Mouse (Mus musculus) embryonic facial prominence, embryonic 13.5 days (tissue): Measurements from ENCODE around the gene Scnm1. TPM values are rescaled to one million over a fixed set of nuclear protein-coding genes. Genes with fewer than 3 reads are reported as not detected.
A peak's percentile ranks its signal among the peaks of the same experiment; 100 is the strongest.
"Not testable (repeated sequence)": the region's sequence is repeated elsewhere in the genome, so short reads cannot be mapped to it uniquely, and the experiment has no call there.

Source experiments
- ATAC-seq: fragments of 200-750 bp; cut with Nextera tagmentation; 2 replicates; pipeline ENCODE4 v1.8.0; 2017; ENCODE audit warnings: low read depth; ENCODE audit not compliant: insufficient number of reproducible peaks, insufficient read depth, low FRiP score, low TSS enrichment
- H3K27ac ChIP-seq: fragments of 300-500 bp; sonication (generic); 2 replicates; pipeline ENCODE4 v1.5.1; 2015; ENCODE audit warnings: moderate library complexity, mild to moderate bottlenecking, inconsistent platforms
- H3K27me3 ChIP-seq: fragments of 300-500 bp; sonication (generic); 2 replicates; pipeline ENCODE4 v1.6.1; 2015; ENCODE audit warnings: mild to moderate bottlenecking, inconsistent platforms
- H3K36me3 ChIP-seq: fragments of 300-500 bp; sonication (generic); 2 replicates; pipeline ENCODE4 v1.6.1; 2015; ENCODE audit warnings: mild to moderate bottlenecking, inconsistent platforms
- H3K4me1 ChIP-seq: fragments of 300-500 bp; sonication (generic); 2 replicates; pipeline ENCODE4 v1.6.1; 2015; ENCODE audit warnings: inconsistent platforms
- H3K4me2 ChIP-seq: fragments of 300-500 bp; sonication (generic); 2 replicates; pipeline ENCODE4 v1.6.1; 2015; ENCODE audit warnings: moderate library complexity, mild to moderate bottlenecking, inconsistent platforms
- H3K4me3 ChIP-seq: fragments of 300-500 bp; sonication (generic); 2 replicates; pipeline ENCODE4 v1.5.1; 2015; ENCODE audit warnings: mild to moderate bottlenecking, inconsistent platforms
- H3K9ac ChIP-seq: fragments of 300-500 bp; sonication (generic); 2 replicates; pipeline ENCODE4 v1.6.1; 2015; ENCODE audit warnings: mild to moderate bottlenecking, inconsistent platforms
- H3K9me3 ChIP-seq: fragments of 300-500 bp; sonication (generic); 2 replicates; pipeline ENCODE4 v1.6.1; 2016; ENCODE audit warnings: inconsistent platforms
- WGBS: fragments of 180-500 bp; shearing (Covaris S2); methylation state at CpG from one replicate; pipeline ENCODE4 v1.1.7; 2015; ENCODE audit warnings: mixed read lengths; 5-methylcytosine and 5-hydroxymethylcytosine counted together
- polyA plus RNA-seq: library from polyadenylated mRNA; unstranded; fragments of >200 nt; fragmentation: Nextera tagmentation; extraction: Ambion mirVana; gene quantifications from 2 replicates; pipeline ENCODE4 v1.2.1, GENCODE M21; 2015

Gene Scnm1
- polyA plus RNA-seq, 1 experiment from 2014 or later, result 75.2 TPM

DNA sequence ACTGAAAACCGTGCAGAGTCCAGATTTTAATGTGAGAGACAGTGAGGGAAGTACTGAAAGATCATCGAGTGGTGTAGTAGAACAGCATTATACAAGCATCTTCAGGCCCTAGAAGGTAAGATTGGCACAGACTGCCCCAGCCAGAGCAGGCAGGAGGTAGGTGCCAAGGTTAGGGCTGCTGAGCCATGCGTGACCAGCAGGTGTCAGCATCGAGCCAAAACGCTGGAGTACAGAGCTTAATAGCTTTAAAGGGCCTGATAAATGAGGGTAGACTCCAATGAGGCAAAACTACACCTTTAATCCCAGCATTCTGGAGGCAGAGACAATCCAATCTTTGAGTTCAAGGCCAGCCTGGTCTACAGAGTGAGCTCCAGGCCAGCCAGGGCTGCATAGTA, 8.8 kb upstream of the Scnm1 start:
- Histone ChIP-seq H3K9me3 (no peaks in the 10 kb centered on the region), H3K4me2 (no peak overlapping the region), H3K27ac (no peak overlapping the region), H3K27me3 (no peaks in the 10 kb centered on the region), H3K4me1 (no peaks in the 10 kb centered on the region), H3K4me3 (no peak overlapping the region), H3K9ac (no peak overlapping the region), H3K36me3 (peaks cover 32% of the 10 kb centered on the region)
- WGBS, result 10% methylated on average over 5 of the region's 5 CpGs
- ATAC-seq, result no peak

DNA sequence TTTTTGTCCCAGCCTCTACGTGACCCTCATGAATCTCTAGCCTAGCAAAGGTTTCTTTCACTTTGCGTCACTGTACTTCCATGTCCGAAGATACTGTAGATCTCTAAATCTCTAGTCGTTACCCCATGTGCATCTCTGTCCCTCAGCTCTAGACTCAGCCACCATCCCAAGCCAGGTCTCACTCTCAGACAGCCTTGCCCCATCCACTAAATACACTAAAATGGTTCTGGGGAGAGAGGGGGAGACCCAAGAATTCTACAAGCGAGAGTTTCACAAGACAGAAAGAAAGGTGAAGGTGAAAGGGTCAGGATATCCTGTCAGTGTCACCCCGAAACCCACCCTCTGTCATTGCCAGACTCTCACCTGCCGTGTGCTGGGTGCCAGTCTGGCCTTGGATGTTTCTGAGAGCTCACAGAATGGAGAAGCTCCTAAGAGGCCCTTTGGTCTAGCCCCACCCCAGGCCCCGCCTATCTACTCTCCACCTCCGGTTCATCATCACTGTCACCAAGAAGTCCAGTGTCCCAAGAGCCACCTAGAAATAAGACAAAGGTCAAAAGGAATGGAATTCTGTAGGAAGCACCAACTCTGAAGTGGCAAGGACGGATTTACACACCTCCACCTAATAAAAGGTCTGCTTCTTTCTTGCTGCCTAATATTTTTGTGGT, 8.3 kb upstream of the Scnm1 start, which contains the start of gene Tnfaip8l2:
TSS of gene Tnfaip8l2 (minus strand) at position 409 of the 665 bp plus-strand sequence.
- H3K27me3 ChIP-seq, result no peaks in the 10 kb centered on the region
- H3K9me3 ChIP-seq, result no peaks in the 10 kb centered on the region
- H3K27ac ChIP-seq, result no peak within 1 kb of the TSS
- H3K9ac ChIP-seq, result no peak within 1 kb of the TSS
- ATAC-seq, result no peak
- H3K4me3 ChIP-seq, result no peak within 1 kb of the TSS
- no peaks in the 10 kb centered on the region for H3K4me1 ChIP-seq
- peaks cover 32% of the 10 kb centered on the region for H3K36me3 ChIP-seq
- H3K4me2 ChIP-seq, result no peak within 1 kb of the TSS
- WGBS, result 81% methylated on average over 10 of the region's 10 CpGs

DNA sequence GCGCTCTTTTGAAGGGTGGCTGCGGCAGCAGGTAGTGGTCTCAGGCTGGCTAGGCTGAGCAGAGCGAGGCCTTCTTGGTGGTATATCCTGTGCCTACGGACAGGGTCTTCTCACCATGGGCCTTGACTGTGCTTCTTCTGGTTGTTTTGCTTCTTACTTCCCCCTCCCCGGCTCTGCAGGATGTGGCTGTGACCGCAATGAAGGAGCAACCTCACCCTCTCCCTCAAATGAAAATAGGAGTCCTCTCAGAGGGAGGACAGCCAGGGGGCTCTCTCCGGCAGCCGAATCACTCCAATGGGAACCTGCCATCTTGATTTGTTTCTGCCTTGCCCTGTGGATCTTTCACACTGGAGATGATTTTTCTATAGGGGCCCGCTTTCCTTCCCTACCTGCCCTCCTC, 7.7 kb upstream of the Scnm1 start:
- WGBS, result 94% methylated on average over 9 of the region's 9 CpGs

GRCm38 (mm10) chr3:95140795-95141194, 7.0 kb upstream of the Scnm1 start:
- ATAC-seq, result no peak
- Histone ChIP-seq H3K4me2 (no peak overlapping the region), H3K9me3 (no peaks in the 10 kb centered on the region), H3K27me3 (no peaks in the 10 kb centered on the region), H3K4me3 (no peak overlapping the region), H3K36me3 (peaks cover 32% of the 10 kb centered on the region), H3K4me1 (peaks cover 3% of the 10 kb centered on the region), H3K27ac (no peak overlapping the region), H3K9ac (no peak overlapping the region)
- 89% methylated on average over 6 of the region's 6 CpGs for WGBS

More for the DNA sequence above, 7.7 kb upstream of the Scnm1 start:
- ATAC-seq, result no peak
- Histone ChIP-seq H3K4me3 (no peak overlapping the region), H3K4me1 (no peaks in the 10 kb centered on the region; the same call in 1 of the 2 replicates), H3K9ac (no peak overlapping the region), H3K36me3 (peaks cover 32% of the 10 kb centered on the region), H3K4me2 (no peak overlapping the region), H3K27me3 (no peaks in the 10 kb centered on the region), H3K9me3 (no peaks in the 10 kb centered on the region), H3K27ac (no peak overlapping the region)

DNA sequence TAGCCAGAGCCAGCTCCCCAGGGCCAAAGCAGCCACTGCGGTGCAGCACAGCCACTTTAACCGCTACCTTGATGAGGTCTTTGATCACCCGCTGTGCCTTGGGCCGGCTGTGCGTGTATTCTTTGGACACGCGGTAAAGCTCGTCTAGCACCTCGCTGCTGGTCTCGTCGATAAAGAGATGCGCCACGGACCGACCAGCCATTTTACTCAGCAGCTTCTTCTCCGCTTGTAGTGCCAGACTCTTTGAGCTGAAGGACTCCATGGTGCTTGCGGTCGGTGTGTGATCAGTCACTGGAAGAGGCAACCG, 6.4 kb upstream of the Scnm1 start:
- Histone ChIP-seq H3K4me1 (peaks cover 9% of the 10 kb centered on the region), H3K4me2 (no peak overlapping the region), H3K4me3 (no peak overlapping the region), H3K27ac (no peak overlapping the region), H3K36me3 (peaks cover 32% of the 10 kb centered on the region), H3K27me3 (no peaks in the 10 kb centered on the region), H3K9me3 (no peaks in the 10 kb centered on the region), H3K9ac (no peak overlapping the region)
- no peak for ATAC-seq
- 69% methylated on average over 18 of the region's 18 CpGs for WGBS

DNA sequence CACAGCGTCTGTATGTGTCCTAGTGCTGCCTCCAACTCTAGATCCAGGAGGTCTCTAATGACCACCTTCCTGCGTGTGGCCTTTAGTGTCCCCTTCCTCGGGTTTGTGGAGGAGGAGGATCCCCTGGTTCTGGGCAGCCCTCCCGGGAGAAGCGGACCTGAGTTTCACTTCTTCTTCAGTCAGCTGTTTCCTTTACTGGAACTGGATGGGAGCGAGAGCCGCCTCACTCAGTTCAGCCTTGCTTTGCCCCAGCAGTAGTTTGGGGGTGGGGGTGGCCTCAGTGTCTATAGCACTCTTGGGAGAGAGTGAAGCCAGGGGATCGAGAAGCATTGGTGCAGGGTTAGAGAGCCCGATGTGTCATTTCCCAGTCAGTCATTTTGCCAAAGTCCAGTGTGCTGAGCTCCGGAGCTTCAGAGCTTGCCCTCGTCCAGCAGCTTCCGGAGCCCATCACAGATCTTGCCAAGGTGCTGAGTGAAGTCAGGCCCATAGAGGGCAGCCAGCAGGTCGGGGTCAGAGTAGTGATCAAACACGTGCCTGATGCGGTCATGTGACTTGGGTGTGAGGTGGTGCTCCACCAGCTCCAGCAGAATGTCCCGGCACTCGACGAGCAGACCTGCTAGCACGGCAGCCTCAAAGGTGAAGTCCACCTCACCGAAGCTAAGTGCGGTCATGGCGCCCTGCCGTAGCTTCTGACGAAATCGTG, 5.9 kb upstream of the Scnm1 start:
- no peak overlapping the region for H3K9ac ChIP-seq
- no peaks in the 10 kb centered on the region for H3K27me3 ChIP-seq
- peaks cover 13% of the 10 kb centered on the region for H3K4me1 ChIP-seq
- H3K4me3 ChIP-seq, result no peak overlapping the region
- no peak overlapping the region for H3K4me2 ChIP-seq
- no peak overlapping the region for H3K27ac ChIP-seq
- no peaks in the 10 kb centered on the region for H3K9me3 ChIP-seq
- WGBS, result 79% methylated on average over 25 of the region's 25 CpGs
- ATAC-seq, result no peak
- peaks cover 32% of the 10 kb centered on the region for H3K36me3 ChIP-seq

- no peaks in the 10 kb centered on the region for H3K27me3 ChIP-seq
- WGBS, result 89% methylated on average over 3 of the region's 3 CpGs
- H3K9me3 ChIP-seq, result no peaks in the 10 kb centered on the region
- H3K27ac ChIP-seq, result no peak overlapping the region
- no peak overlapping the region for H3K4me2 ChIP-seq
- peaks cover 20% of the 10 kb centered on the region for H3K4me1 ChIP-seq
- no peak overlapping the region for H3K9ac ChIP-seq
- ATAC-seq, result no peak
- no peak overlapping the region for H3K4me3 ChIP-seq
- H3K36me3 ChIP-seq, result peaks cover 34% of the 10 kb centered on the region
Observed at GRCm38 (mm10) chr3:95136336-95136735, 2.5 kb upstream of the Scnm1 start.

GRCm38 (mm10) chr3:95135433-95136052, 1.7 kb upstream of the Scnm1 start:
- no peak for ATAC-seq
- Histone ChIP-seq H3K9me3 (no peaks in the 10 kb centered on the region), H3K4me2 (peak overlapping the region; percentile 65), H3K27ac (no peak overlapping the region), H3K9ac (peak overlapping the region; percentile 51), H3K36me3 (peaks cover 31% of the 10 kb centered on the region), H3K27me3 (no peaks in the 10 kb centered on the region), H3K4me1 (peaks cover 20% of the 10 kb centered on the region), H3K4me3 (peak overlapping the region; percentile 41)
- 80% methylated on average over 7 of the region's 7 CpGs for WGBS

DNA sequence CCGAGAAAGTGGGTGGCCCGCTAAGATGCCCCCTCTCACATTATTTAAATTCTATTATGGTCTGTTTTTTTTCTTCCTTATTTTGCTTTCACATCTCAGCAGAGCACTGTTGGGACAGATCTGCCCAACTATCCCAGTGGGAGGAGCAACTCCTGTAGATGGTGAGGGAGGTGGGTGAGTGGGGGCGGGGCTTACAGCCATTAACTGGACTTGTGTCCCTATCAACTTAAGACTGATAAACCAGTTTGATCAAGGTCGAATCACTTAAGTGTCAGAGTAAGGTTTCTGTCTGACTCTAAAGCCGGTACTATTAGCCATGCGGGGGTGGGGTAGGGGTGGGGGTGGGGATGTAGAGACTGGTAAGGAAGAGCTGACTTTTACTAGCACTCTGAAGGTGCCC, 1.2 kb upstream of the Scnm1 start:
- H3K27ac ChIP-seq, result no peak overlapping the region
- H3K9ac ChIP-seq, result peak overlapping the region; percentile 51
- no peak for ATAC-seq
- 30% methylated on average over 6 of the region's 6 CpGs for WGBS
- H3K4me3 ChIP-seq, result peak overlapping the region; percentile 41
- no peaks in the 10 kb centered on the region for H3K27me3 ChIP-seq
- H3K36me3 ChIP-seq, result peaks cover 26% of the 10 kb centered on the region
- H3K4me1 ChIP-seq, result peaks cover 20% of the 10 kb centered on the region
- peak overlapping the region; percentile 65 for H3K4me2 ChIP-seq
- H3K9me3 ChIP-seq, result no peaks in the 10 kb centered on the region

- not testable (repeated sequence) for H3K27me3 ChIP-seq, H3K9ac ChIP-seq, H3K9me3 ChIP-seq, H3K4me2 ChIP-seq, H3K27ac ChIP-seq
- no CpG with 5 or more reads among the region's 12 CpGs for WGBS
- Histone ChIP-seq H3K4me3 (peak overlapping the region; percentile 71), H3K4me1 (peaks cover 20% of the 10 kb centered on the region), H3K36me3 (peaks cover 26% of the 10 kb centered on the region)
- 0 out of 2 replicates have a peak, but pooled peaks have one; percentile 34 for ATAC-seq
Observed at GRCm38 (mm10) chr3:95134133-95134532, 322 bp upstream of the Scnm1 start.

GRCm38 (mm10) chr3:95133176-95133575, 635 bp downstream of the Scnm1 start:
- Histone ChIP-seq H3K4me3 (peak overlapping the region; percentile 71), H3K9ac (peak overlapping the region; percentile 86), H3K4me2 (peak overlapping the region; percentile 85), H3K4me1 (peaks cover 20% of the 10 kb centered on the region), H3K27ac (peak overlapping the region; percentile 85), H3K9me3 (no peaks in the 10 kb centered on the region), H3K36me3 (peaks cover 35% of the 10 kb centered on the region), H3K27me3 (no peaks in the 10 kb centered on the region)
- WGBS, result 57% methylated on average over 11 of the region's 11 CpGs
- no peak for ATAC-seq

- H3K27me3 ChIP-seq, H3K9me3 ChIP-seq, H3K4me2 ChIP-seq, H3K9ac ChIP-seq, H3K27ac ChIP-seq, ATAC-seq: not testable (repeated sequence)
- WGBS, result 86% methylated on average over 2 of the region's 2 CpGs
- Histone ChIP-seq H3K4me1 (peaks cover 20% of the 10 kb centered on the region), H3K36me3 (peaks cover 33% of the 10 kb centered on the region), H3K4me3 (peak overlapping the region; percentile 71; the same call in 1 of the 2 replicates)
Observed at GRCm38 (mm10) chr3:95132389-95132788, 1.4 kb downstream of the Scnm1 start.
